Mouse (Mus musculus): ENCODE measurements around the gene Plcb4. TPM values are rescaled to one million over a fixed set of nuclear protein-coding genes. Genes with fewer than 3 reads are reported as not detected.
"Not testable (repeated sequence)": the region's sequence is repeated elsewhere in the genome, so short reads cannot be mapped to it uniquely, and the experiment has no call there.

Plcb4 gene
- total RNA-seq, 2 experiments from 2014 or later, result 31.9 to 32.5 TPM

- intact Hi-C loops (cut with DNase I), result no loop called here
- DNase-seq, result no peak
Observed at GRCm38 (mm10) chr2:135712331-135712730, 53.5 kb downstream of the Plcb4 start.

- no peak for DNase-seq
- intact Hi-C loops (cut with DNase I), result no loop called here
Observed at GRCm38 (mm10) chr2:135712921-135713320, 54.1 kb downstream of the Plcb4 start.

- intact Hi-C loops (cut with DNase I), result no loop called here
- no peak for DNase-seq
Observed at GRCm38 (mm10) chr2:135716180-135716579, 57.4 kb downstream of the Plcb4 start.

- intact Hi-C loops (cut with DNase I), result no loop called here
- peak; percentile 77 for DNase-seq
Observed at GRCm38 (mm10) chr2:135717232-135718134, 58.7 kb downstream of the Plcb4 start.

- no peak for DNase-seq
- intact Hi-C loops (cut with DNase I), result no loop called here
Observed at GRCm38 (mm10) chr2:135722109-135722508, 63.3 kb downstream of the Plcb4 start.

GRCm38 (mm10) chr2:135723387-135723786 lies 64.6 kb downstream of the Plcb4 start:
- intact Hi-C loops (cut with DNase I), result no loop called here
- no peak for DNase-seq

GRCm38 (mm10) chr2:135724489-135724888 lies 65.7 kb downstream of the Plcb4 start:
- DNase-seq, result no peak
- intact Hi-C loops (cut with DNase I), result no loop called here

- intact Hi-C loops (cut with DNase I), result no loop called here
- no peak for DNase-seq
Observed at GRCm38 (mm10) chr2:135725362-135725761, 66.6 kb downstream of the Plcb4 start.

GRCm38 (mm10) chr2:135727088-135727487 lies 68.3 kb downstream of the Plcb4 start:
- intact Hi-C loops (cut with DNase I), result no loop called here

GRCm38 (mm10) chr2:135727925-135728324 lies 69.1 kb downstream of the Plcb4 start:
- intact Hi-C loops (cut with DNase I), result no loop called here
- DNase-seq, result no peak

More at GRCm38 (mm10) chr2:135727088-135727487, 68.3 kb downstream of the Plcb4 start:
- no peak for DNase-seq

- intact Hi-C loops (cut with DNase I), result no loop called here
Observed at GRCm38 (mm10) chr2:135731591-135731990, 72.8 kb downstream of the Plcb4 start.

GRCm38 (mm10) chr2:135732651-135733050 lies 73.8 kb downstream of the Plcb4 start:
- intact Hi-C loops (cut with DNase I), result no loop called here
- DNase-seq, result no peak

More at GRCm38 (mm10) chr2:135731591-135731990, 72.8 kb downstream of the Plcb4 start:
- DNase-seq, result no peak

- no peak for DNase-seq
- intact Hi-C loops (cut with DNase I), result no loop called here
Observed at GRCm38 (mm10) chr2:135733926-135734510, 75.2 kb downstream of the Plcb4 start.

- no peak for DNase-seq
- intact Hi-C loops (cut with DNase I), result no loop called here
Observed at GRCm38 (mm10) chr2:135737506-135737905, 78.7 kb downstream of the Plcb4 start.

- DNase-seq; intact Hi-C loops (cut with DNase I): not testable (repeated sequence)
Observed at GRCm38 (mm10) chr2:135738022-135738780, 79.4 kb downstream of the Plcb4 start.

- DNase-seq, result no peak
- intact Hi-C loops (cut with DNase I), result no loop called here
Observed at GRCm38 (mm10) chr2:135738950-135739349, 80.1 kb downstream of the Plcb4 start.

GRCm38 (mm10) chr2:135742954-135743700 lies 84.3 kb downstream of the Plcb4 start:
- peak; percentile 57 for DNase-seq
- intact Hi-C loops (cut with DNase I), result loop anchor here (10.0 kb wide), 1 partner anchor 182 kb away; no protein-coding TSS in a partner anchor

- DNase-seq, result peak; percentile 28
- intact Hi-C loops (cut with DNase I), result loop anchor here (10.0 kb wide), 1 partner anchor 180 kb away; no protein-coding TSS in a partner anchor
Observed at GRCm38 (mm10) chr2:135744711-135745110, 85.9 kb downstream of the Plcb4 start.

GRCm38 (mm10) chr2:135745126-135745525 lies 86.3 kb downstream of the Plcb4 start:
- intact Hi-C loops (cut with DNase I), result loop anchor here (10.0 kb wide), 1 partner anchor 180 kb away; no protein-coding TSS in a partner anchor
- DNase-seq, result peak; percentile 24

- intact Hi-C loops (cut with DNase I), result loop anchor here (10.0 kb wide), 1 partner anchor 176 kb away; no protein-coding TSS in a partner anchor
- no peak for DNase-seq
Observed at GRCm38 (mm10) chr2:135748441-135748840, 89.6 kb downstream of the Plcb4 start.
